Mouse (Mus musculus): ENCODE data around the gene Apoe. TPM values are rescaled to one million over a fixed set of nuclear protein-coding genes. Genes with fewer than 3 reads are reported as not detected.

Apoe gene
- total and polyA plus RNA-seq, 3 experiments = 6.2 to 16.7 (median 10.0) TPM

DNA sequence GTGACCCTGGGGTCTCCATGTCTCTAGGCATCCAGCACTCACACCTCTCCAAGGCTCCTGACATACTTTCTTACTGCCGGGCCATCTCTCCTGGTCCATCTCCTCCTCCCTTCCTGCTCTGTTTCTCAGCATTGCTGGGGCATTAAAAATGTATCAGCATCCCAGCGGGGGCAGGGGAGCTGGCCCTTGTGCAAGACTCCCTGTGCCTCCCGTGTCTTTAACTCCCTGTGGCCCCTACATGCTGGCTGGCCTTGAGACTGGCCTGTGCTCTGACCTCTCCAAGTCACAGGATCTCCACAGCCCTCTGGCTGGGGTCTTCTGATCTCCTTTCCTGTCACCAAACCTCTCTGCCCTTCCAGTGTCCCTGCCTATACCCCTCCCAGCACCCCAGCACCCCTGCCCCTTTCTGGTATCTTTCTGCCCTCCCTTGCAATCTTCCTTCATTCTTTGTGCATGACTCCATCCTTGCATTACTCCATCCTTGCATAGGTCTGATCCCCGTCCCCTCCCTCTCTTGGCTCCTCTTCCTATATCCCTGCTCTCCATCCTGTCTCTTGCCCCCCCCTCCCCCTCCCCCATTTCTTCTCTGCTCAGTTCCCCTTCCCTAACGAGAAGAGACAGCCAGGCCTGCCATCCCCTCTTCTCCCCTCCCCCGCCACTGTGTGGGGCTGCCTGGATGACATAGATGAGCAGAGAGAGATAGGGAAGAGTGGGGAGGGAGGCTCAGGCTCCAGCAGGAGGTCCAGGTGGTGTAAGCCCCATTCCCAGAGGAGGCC lies 47.6 kb upstream of the Apoe start:
- no peak for TF ChIP-seq USF2 (conservative IDR thresholded peaks at IDR 0.05; ENCODE audit: low read depth, low read length)
- TF ChIP-seq ZC3H11A (IDR thresholded peaks at IDR 0.05; ENCODE audit: low read depth, low read length) = no peak
- no peak for TF ChIP-seq ZKSCAN1 (IDR thresholded peaks at IDR 0.05; ENCODE audit: borderline replicate concordance, low read depth, low read length)
- no peak for TF ChIP-seq UBTF (IDR thresholded peaks at IDR 0.05; ENCODE audit: low read depth, low read length)
- no peak for TF ChIP-seq SMC3 (IDR thresholded peaks at IDR 0.05; ENCODE audit: low read depth, low read length)
- TF ChIP-seq TCF12 (IDR thresholded peaks at IDR 0.05; ENCODE audit: low read depth, low read length) = no peak
- no peak for TF ChIP-seq MXI1 (IDR thresholded peaks at IDR 0.05; ENCODE audit: low read depth, low read length)
- TF ChIP-seq MYC (IDR thresholded peaks at IDR 0.05; ENCODE audit: low read depth, low read length) = no peak
- TF ChIP-seq ZMIZ1 (IDR thresholded peaks at IDR 0.05; ENCODE audit: low read depth, low read length) = no peak
- TF ChIP-seq KAT2A (IDR thresholded peaks at IDR 0.05; ENCODE audit: insufficient replicate concordance, low read length) = no peak
- no peak for TF ChIP-seq MEF2A (IDR thresholded peaks at IDR 0.05; ENCODE audit: borderline replicate concordance, low read depth, low read length)
- no peak for TF ChIP-seq POLR2AphosphoS2 (IDR thresholded peaks at IDR 0.05; ENCODE audit: low read depth, low read length)
- no peak for TF ChIP-seq NRF1 (IDR thresholded peaks at IDR 0.05; ENCODE audit: low read depth, low read length)
- no peak for TF ChIP-seq GABPA (IDR thresholded peaks at IDR 0.05; ENCODE audit: insufficient replicate concordance, low read depth, low read length)
- TF ChIP-seq NELFE (IDR thresholded peaks at IDR 0.05; ENCODE audit: low read depth, low read length) = no peak
- no peak for TF ChIP-seq RCOR1 (conservative IDR thresholded peaks at IDR 0.05; ENCODE audit: low read depth, low read length)
- TF ChIP-seq USF1 (IDR thresholded peaks at IDR 0.05; ENCODE audit: low read depth, low read length) = no peak
- no peak for TF ChIP-seq POLR2A (IDR thresholded peaks at IDR 0.05; ENCODE audit: low read depth, low read length)
- no peak for TF ChIP-seq EP300 (IDR thresholded peaks at IDR 0.05; ENCODE audit: low read length)
- no peak for TF ChIP-seq ETS1 (conservative IDR thresholded peaks at IDR 0.05; ENCODE audit: low read depth, low read length)
- Histone ChIP-seq H3K36me3 (replicated peaks in 1 of 2; ENCODE audit: control insufficient read depth in 1 of 2, insufficient read depth in 1 of 2, low read length in 1 of 2) (peaks cover 0 to 10% of the 10 kb centered on the region in 2 experiments), H3K4me3 (replicated peaks in 1 of 3; ENCODE audit: low read depth in 2 of 3, low read length in 2 of 3, poor library complexity in 1 of 3) (no peak overlapping the region), H3K4me1 (ENCODE audit: control insufficient read depth in 1 of 2, insufficient read depth in 2 of 2) (peaks cover 13 to 44% of the 10 kb centered on the region in 2 experiments), H3K9me3 (replicated peaks; ENCODE audit: low read length) (no peaks in the 10 kb centered on the region), H3K27me3 (replicated peaks) (peaks cover 8% of the 10 kb centered on the region), H3K79me2 (replicated peaks; ENCODE audit: control insufficient read depth, extremely low read depth, insufficient read depth, poor library complexity, severe bottlenecking) (no peaks in the 10 kb centered on the region), H3K27ac (ENCODE audit: insufficient read depth, low read depth) (no peak overlapping the region), H3K4me2 (ENCODE audit: insufficient read depth, low read depth, poor library complexity, severe bottlenecking) (no peak overlapping the region), H3K9ac (ENCODE audit: insufficient read depth, low read depth) (no peak overlapping the region)
- in situ Hi-C loops (cut with MboI; ENCODE audit: low pct_ligation_motif_present, low pct_unique_long_range_greater_than_20kb, low sequenced_read_pairs) = no loop called here
- dilution Hi-C loops (cut with MboI; ENCODE audit: extremely low pct_ligation_motif_present, extremely low pct_unique_long_range_greater_than_20kb, low sequenced_read_pairs) = no loop called here
- no peak for DNase-seq (ENCODE audit: extremely low read depth)

DNA sequence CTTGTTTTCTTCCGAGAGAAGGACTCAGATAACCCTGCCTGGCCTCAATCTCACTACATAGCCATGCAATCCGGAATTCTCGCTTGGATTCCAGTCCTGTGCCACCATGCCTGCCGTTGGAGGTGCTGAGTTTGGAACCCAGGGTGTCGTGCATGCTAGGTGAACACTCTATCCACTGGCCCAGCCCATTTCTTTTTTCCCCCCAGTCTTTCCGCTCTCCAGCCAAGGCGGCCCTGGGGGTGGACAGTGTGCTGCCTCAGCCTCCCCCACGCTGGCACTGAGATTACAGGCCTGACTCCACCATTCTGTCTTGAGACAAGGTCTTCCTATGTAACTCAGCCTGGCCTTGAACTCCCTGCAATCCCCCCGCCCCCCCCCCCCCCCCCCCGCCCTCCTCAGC lies 47.0 kb upstream of the Apoe start:
- no peak overlapping the region for H3K4me3 ChIP-seq (replicated peaks in 1 of 3; ENCODE audit: low read depth in 2 of 3, low read length in 2 of 3, poor library complexity in 1 of 3)
- H3K79me2 ChIP-seq (replicated peaks; ENCODE audit: control insufficient read depth, extremely low read depth, insufficient read depth, poor library complexity, severe bottlenecking) = no peaks in the 10 kb centered on the region
- H3K27me3 ChIP-seq (replicated peaks) = peaks cover 5% of the 10 kb centered on the region
- TF ChIP-seq KAT2A (IDR thresholded peaks at IDR 0.05; ENCODE audit: insufficient replicate concordance, low read length) (no peak), JUND (conservative IDR thresholded peaks at IDR 0.05; ENCODE audit: low read depth, low read length) (no peak), RAD21 (IDR thresholded peaks at IDR 0.05; ENCODE audit: low read depth, low read length) (no peak), NELFE (IDR thresholded peaks at IDR 0.05; ENCODE audit: low read depth, low read length) (no peak), BHLHE40 (IDR thresholded peaks at IDR 0.05; ENCODE audit: low read depth, low read length) (no peak), HCFC1 (IDR thresholded peaks at IDR 0.05; ENCODE audit: low read depth, low read length) (no peak), ZNF384 (IDR thresholded peaks at IDR 0.05; ENCODE audit: low read depth, low read length) (no peak), TBP (conservative IDR thresholded peaks at IDR 0.05; ENCODE audit: low read depth, low read length) (no peak), POLR2A (IDR thresholded peaks at IDR 0.05; ENCODE audit: low read depth, low read length) (no peak), EP300 (IDR thresholded peaks at IDR 0.05; ENCODE audit: low read length) (no peak), IRF4 (IDR thresholded peaks at IDR 0.05; ENCODE audit: low read depth, low read length) (no peak), TCF12 (IDR thresholded peaks at IDR 0.05; ENCODE audit: low read depth, low read length) (no peak), MEF2A (IDR thresholded peaks at IDR 0.05; ENCODE audit: borderline replicate concordance, low read depth, low read length) (no peak)
- H3K36me3 ChIP-seq (replicated peaks in 1 of 2; ENCODE audit: control insufficient read depth in 1 of 2, insufficient read depth in 1 of 2, low read length in 1 of 2) = peaks cover 0 to 10% of the 10 kb centered on the region in 2 experiments
- H3K9ac ChIP-seq (ENCODE audit: insufficient read depth, low read depth) = no peak overlapping the region
- no peak overlapping the region for H3K27ac ChIP-seq (ENCODE audit: insufficient read depth, low read depth)
- no peak for DNase-seq (ENCODE audit: extremely low read depth)
- no peak overlapping the region for H3K4me2 ChIP-seq (ENCODE audit: insufficient read depth, low read depth, poor library complexity, severe bottlenecking)
- H3K4me1 ChIP-seq (ENCODE audit: control insufficient read depth in 1 of 2, insufficient read depth in 2 of 2) = peaks cover 12 to 50% of the 10 kb centered on the region in 2 experiments
- in situ Hi-C loops (cut with MboI; ENCODE audit: low pct_ligation_motif_present, low pct_unique_long_range_greater_than_20kb, low sequenced_read_pairs) = no loop called here
- dilution Hi-C loops (cut with MboI; ENCODE audit: extremely low pct_ligation_motif_present, extremely low pct_unique_long_range_greater_than_20kb, low sequenced_read_pairs) = no loop called here
- no peaks in the 10 kb centered on the region for H3K9me3 ChIP-seq (replicated peaks; ENCODE audit: low read length)
